Mouse (Mus musculus) embryonic fibroblast, embryonic 13.5 days (primary cell): ENCODE results near the gene Sphk1.

Source experiments
- CTCF ChIP-seq: IDR thresholded peaks from 2 replicates; pipeline ENCODE4 v1.5.1; 2011; ENCODE audit warnings: mild to moderate bottlenecking, control low read depth, low read length, moderate library complexity, borderline replicate concordance; ENCODE audit not compliant: insufficient read depth
- POLR2A ChIP-seq: IDR thresholded peaks from 2 replicates; pipeline ENCODE4 v1.6.1; 2011; ENCODE audit warnings: low read depth, mild to moderate bottlenecking, control low read depth, low read length, moderate library complexity

DNA sequence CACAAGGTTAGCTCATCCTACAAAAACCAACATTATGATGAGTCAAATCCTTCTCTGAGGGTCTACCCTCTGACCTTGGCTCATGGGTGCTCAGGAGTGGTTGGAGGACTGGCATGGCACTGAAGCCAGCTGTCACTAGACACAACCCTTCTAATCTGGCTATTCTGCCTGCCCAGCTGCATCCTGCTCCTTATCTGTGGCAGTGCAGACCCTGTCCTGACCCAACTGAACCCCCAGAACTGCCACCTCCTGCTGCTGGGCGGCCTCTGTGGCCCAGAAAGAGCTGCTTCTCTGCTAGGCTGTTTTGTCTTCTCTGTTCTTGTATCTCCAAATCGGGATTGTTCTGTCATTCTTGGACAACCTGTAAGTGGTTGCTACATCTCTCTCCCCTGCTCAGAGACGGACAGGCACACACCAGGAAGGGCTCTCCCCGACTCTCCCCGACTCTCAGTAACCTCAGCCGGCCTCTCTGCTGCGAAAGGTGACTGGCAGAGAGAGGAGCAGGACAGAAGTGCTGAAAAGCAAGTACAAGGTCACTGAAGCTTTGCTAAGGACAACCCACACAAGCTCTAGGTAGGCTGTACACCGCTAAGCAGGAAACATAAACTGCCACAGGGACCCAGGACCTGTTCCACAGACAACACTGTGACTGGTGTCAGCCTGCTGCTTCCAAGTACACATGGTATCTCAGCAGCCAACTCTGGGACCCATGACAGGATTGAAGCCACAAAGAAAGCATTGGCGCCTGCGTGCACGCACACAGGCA is 18.7 kb downstream of the Sphk1 start:
- no peak for TF ChIP-seq CTCF
- TF ChIP-seq POLR2A, result no peak
